Comparison of ENCODE assay signal across 13 mouse cellular contexts in genomic region chr4:32244092-32244745, GRCm38 (mm10). TPM values are rescaled to one million over a fixed set of nuclear protein-coding genes. Genes with fewer than 3 reads are reported as not detected.
DNase-seq lines count a peak whose midpoint lies in the region; ATAC-seq and TF ChIP-seq lines count a peak whose summit lies in the region.
"Had no signal": no experiment of that assay in that cellular context is flagged by ENCODE, and none has a peak within 500 bp of the region (broad histone marks: within the 10 kb centered on the region; RNA-seq: fewer than 3 reads in every experiment).

No protein-coding gene starts in this region.

- peaks cover 50% of the 10 kb centered on the region for H3K4me1 ChIP-seq in heart, embryonic 16.5 days (ENCODE audit: control insufficient read depth, insufficient read depth, low read length)
- peaks cover 19% of the 10 kb centered on the region for H3K4me1 ChIP-seq in hindbrain, embryonic 11.5 days (replicated peaks; ENCODE audit: control insufficient read depth, insufficient read depth, low read length)
- peaks cover 48% of the 10 kb centered on the region for H3K4me1 ChIP-seq in midbrain, embryonic 16.5 days (ENCODE audit: control insufficient read depth, insufficient read depth, low read length)
- peaks cover 9% of the 10 kb centered on the region; the same call in 1 of the 2 replicates for H3K4me1 ChIP-seq in kidney, adult 2 months (ENCODE audit: control insufficient read depth, insufficient read depth, low read length)

- no peaks in the 10 kb centered on the region for H3K27me3 ChIP-seq in heart, embryonic 16.5 days (ENCODE audit: control insufficient read depth, insufficient read depth, low read length)
- H3K27me3 ChIP-seq in hindbrain, embryonic 11.5 days (ENCODE audit: control insufficient read depth, insufficient read depth, low read length), result no peaks in the 10 kb centered on the region
- H3K27me3 ChIP-seq in midbrain, embryonic 16.5 days (ENCODE audit: control insufficient read depth, insufficient read depth, low read depth, low read length), result no peaks in the 10 kb centered on the region
- H3K27me3 ChIP-seq in kidney, adult 2 months (replicated peaks; ENCODE audit: control insufficient read depth, insufficient read depth, low read length), result no peaks in the 10 kb centered on the region
- H3K27me3 ChIP-seq: embryonic facial prominence, embryonic 15.5 days had no signal

- intact Hi-C loops in heart, postnatal 36 days (cut with DNase I), result loop anchor here (10.0 kb wide), 1 partner anchor 269 kb away; no protein-coding TSS in a partner anchor

- no peak for DNase-seq in heart, postnatal 36 days
- DNase-seq in embryo, embryonic 9.5 days (ENCODE audit: extremely low spot score), result peak; percentile 44
- peak; percentile 47 for DNase-seq in hindbrain, embryonic 11.5 days (ENCODE audit: low spot score)
- DNase-seq in thymus, postnatal 14 days, result no peak
- DNase-seq in kidney, adult 2 months, result no peak
- DNase-seq in retina, embryonic 14.5 days (ENCODE audit: low spot score), result no peak
- DNase-seq: adrenal gland, postnatal 25 days; cerebellum, adult 11-12 months; gastrocnemius, adult 2 months had no signal

- no peaks in the 10 kb centered on the region for H3K9me3 ChIP-seq in heart, embryonic 16.5 days (replicated peaks; ENCODE audit: control insufficient read depth, low read length)
- H3K9me3 ChIP-seq in hindbrain, embryonic 11.5 days (ENCODE audit: control insufficient read depth, low read length), result no peaks in the 10 kb centered on the region
- no peaks in the 10 kb centered on the region for H3K9me3 ChIP-seq in midbrain, embryonic 16.5 days (replicated peaks; ENCODE audit: control insufficient read depth, low read length, poor library complexity, severe bottlenecking)
- H3K9me3 ChIP-seq: embryonic facial prominence, embryonic 15.5 days; liver, embryonic 15.5 days had no signal

- no peak; the same call in 1 of the 2 replicates for ATAC-seq in heart, embryonic 16.5 days (replicated peaks; ENCODE audit: extremely low read depth, insufficient read depth, low FRiP score)
- ATAC-seq in hindbrain, embryonic 11.5 days (ENCODE audit: low FRiP score), result no peak
- ATAC-seq in midbrain, embryonic 16.5 days, result no peak

- no peak overlapping the region for H3K4me3 ChIP-seq in heart, embryonic 16.5 days (ENCODE audit: low read length)
- H3K4me3 ChIP-seq in hindbrain, embryonic 11.5 days (ENCODE audit: low read depth, low read length), result no peak overlapping the region
- H3K4me3 ChIP-seq in midbrain, embryonic 16.5 days (ENCODE audit: low read depth, low read length), result no peak overlapping the region
- no peak overlapping the region for H3K4me3 ChIP-seq in kidney, adult 2 months (ENCODE audit: insufficient read depth, low read depth, low read length)
- H3K4me3 ChIP-seq: embryonic facial prominence, embryonic 15.5 days; gastrocnemius, adult 2 months; liver, embryonic 15.5 days had no signal

- peak overlapping the region; percentile 66 for H3K27ac ChIP-seq in heart, embryonic 16.5 days (ENCODE audit: low read length)
- H3K27ac ChIP-seq in hindbrain, embryonic 11.5 days (ENCODE audit: low read depth, low read length), result peak overlapping the region; percentile 43; the same call in 1 of the 2 replicates
- 0 out of 2 replicates have a peak overlapping the region, but pooled peaks have one; percentile 2 for H3K27ac ChIP-seq in midbrain, embryonic 16.5 days (ENCODE audit: low read length)
- H3K27ac ChIP-seq in kidney, adult 2 months (ENCODE audit: insufficient read depth, low read depth, low read length), result no peak overlapping the region
- H3K27ac ChIP-seq: embryonic facial prominence, embryonic 15.5 days; gastrocnemius, adult 2 months; liver, embryonic 15.5 days had no signal

- peak overlapping the region; percentile 22 for H3K4me2 ChIP-seq in heart, embryonic 16.5 days (ENCODE audit: low read depth, low read length)
- no peak overlapping the region for H3K4me2 ChIP-seq in hindbrain, embryonic 11.5 days (replicated peaks; ENCODE audit: low read depth, low read length)
- no peak overlapping the region for H3K4me2 ChIP-seq in midbrain, embryonic 16.5 days (ENCODE audit: low read length)
- H3K4me2 ChIP-seq: embryonic facial prominence, embryonic 15.5 days; liver, embryonic 15.5 days had no signal

- H3K9ac ChIP-seq in heart, embryonic 16.5 days (ENCODE audit: low read length), result peak overlapping the region; percentile 7
- H3K9ac ChIP-seq in hindbrain, embryonic 11.5 days (ENCODE audit: low read depth, low read length), result 0 out of 2 replicates have a peak overlapping the region, but pooled peaks have one; percentile 1
- H3K9ac ChIP-seq in midbrain, embryonic 16.5 days (ENCODE audit: low read depth, low read length), result no peak overlapping the region
- H3K9ac ChIP-seq: embryonic facial prominence, embryonic 15.5 days; liver, embryonic 15.5 days had no signal

- 45% methylated on average over 18 of the region's 18 CpGs for WGBS in heart, embryonic 16.5 days
- 47% methylated on average over 18 of the region's 18 CpGs for WGBS in hindbrain, embryonic 11.5 days
- 46% methylated on average over 18 of the region's 18 CpGs for WGBS in midbrain, embryonic 16.5 days
- 88% methylated on average over 18 of the region's 18 CpGs for WGBS in kidney, adult 2 months

- H3K36me3 ChIP-seq in heart, embryonic 16.5 days (ENCODE audit: control insufficient read depth, insufficient read depth), result no peaks in the 10 kb centered on the region
- H3K36me3 ChIP-seq in hindbrain, embryonic 11.5 days (ENCODE audit: control insufficient read depth, insufficient read depth, low read length), result no peaks in the 10 kb centered on the region
- H3K36me3 ChIP-seq in midbrain, embryonic 16.5 days (ENCODE audit: control insufficient read depth, insufficient read depth, low read length), result no peaks in the 10 kb centered on the region
- no peaks in the 10 kb centered on the region for H3K36me3 ChIP-seq in kidney, adult 2 months (ENCODE audit: control insufficient read depth, insufficient read depth, low read length)
- H3K36me3 ChIP-seq: embryonic facial prominence, embryonic 15.5 days; liver, embryonic 15.5 days had no signal

- TF ChIP-seq CTCF in kidney, adult 2 months (conservative IDR thresholded peaks at IDR 0.05; ENCODE audit: insufficient read depth, insufficient read length, low read depth, low read length), result no peak

- no peak for TF ChIP-seq POLR2A in kidney, adult 2 months (IDR thresholded peaks at IDR 0.05; ENCODE audit: low read depth, low read length)

RNA-seq across cellular contexts. Expression of gene Bach2, which starts 5.6 kb away (rescaled TPM):
- polyA plus RNA-seq in heart, embryonic 16.5 days (2015; fragmentation: Nextera tagmentation; extraction: Ambion mirVana), result 4.8 and 5.0 TPM in 2 replicates
- 1 to 10 TPM; 5.4 to 6.4 TPM for total RNA-seq in heart, postnatal 36 days (2021)
- 23.8 and 23.9 TPM in 2 replicates for polyA plus RNA-seq in hindbrain, embryonic 11.5 days (2014; fragmentation: Nextera tagmentation; extraction: Ambion mirVana)
- polyA plus RNA-seq in midbrain, embryonic 16.5 days (2015; fragmentation: Nextera tagmentation; extraction: Ambion mirVana), result 18.8 and 20.8 TPM in 2 replicates
- polyA plus RNA-seq in kidney, adult 2 months (2012; rRNA removed), result 1.9 and 2.5 TPM in 2 replicates

Comparison
In these comparisons a context has a peak if more than half of its experiments do, and no peak if none do; other contexts are left out.
1. DNase-seq: peak in embryo, embryonic 9.5 days (single experiment) and hindbrain, embryonic 11.5 days (single experiment); none in heart, postnatal 36 days (0 of 2), thymus, postnatal 14 days (single experiment), kidney, adult 2 months (single experiment) and retina, embryonic 14.5 days (single experiment).